Mouse (Mus musculus) heart, embryonic 15.5 days (tissue): Measurements from ENCODE around the gene Mvb12a. TPM values are rescaled to one million over a fixed set of nuclear protein-coding genes. Genes with fewer than 3 reads are reported as not detected.

Source experiments
- ATAC-seq: fragments of 200-750 bp; cut with Nextera tagmentation; replicated peaks from 2 replicates; pipeline ENCODE4 v1.8.0; 2017; ENCODE audit warnings: low read depth, moderate TSS enrichment; ENCODE audit not compliant: insufficient number of reproducible peaks, insufficient read depth, low FRiP score
- H3K27ac ChIP-seq: fragments of 300-500 bp; sonication (generic); 2 replicates; pipeline ENCODE4 v1.5.1; 2015; ENCODE audit warnings: mild to moderate bottlenecking, inconsistent platforms
- H3K27me3 ChIP-seq: fragments of 300-500 bp; sonication (generic); 2 replicates; pipeline ENCODE4 v1.6.1; 2015; ENCODE audit warnings: inconsistent platforms
- H3K36me3 ChIP-seq: fragments of 300-500 bp; sonication (generic); 2 replicates; pipeline ENCODE4 v1.6.1; 2015; ENCODE audit warnings: mild to moderate bottlenecking, inconsistent platforms
- H3K4me1 ChIP-seq: fragments of 300-500 bp; sonication (generic); replicated peaks from 2 replicates; pipeline ENCODE4 v1.6.1; 2015; ENCODE audit warnings: inconsistent platforms
- H3K4me2 ChIP-seq: fragments of 300-500 bp; sonication (generic); 2 replicates; pipeline ENCODE4 v1.6.1; 2015; ENCODE audit warnings: inconsistent platforms, mild to moderate bottlenecking, moderate library complexity
- H3K4me3 ChIP-seq: fragments of 300-500 bp; sonication (generic); 2 replicates; pipeline ENCODE4 v1.5.1; 2015; ENCODE audit warnings: mild to moderate bottlenecking, inconsistent platforms
- H3K9ac ChIP-seq: fragments of 300-500 bp; sonication (generic); 2 replicates; pipeline ENCODE4 v1.6.1; 2015; ENCODE audit warnings: mild to moderate bottlenecking, inconsistent platforms
- H3K9me3 ChIP-seq: fragments of 300-500 bp; sonication (generic); replicated peaks from 2 replicates; pipeline ENCODE4 v1.6.1; 2016; ENCODE audit warnings: inconsistent platforms
- WGBS: fragments of 180-500 bp; shearing (Covaris S2); methylation state at CpG from one replicate; pipeline ENCODE4 v1.1.7; 2015; ENCODE audit warnings: mixed read lengths; 5-methylcytosine and 5-hydroxymethylcytosine counted together
- polyA plus RNA-seq: library from polyadenylated mRNA; unstranded; fragments of >200 nt; fragmentation: Nextera tagmentation; extraction: Ambion mirVana; gene quantifications from 2 replicates; pipeline ENCODE4 v1.2.1, GENCODE M21; 2015

Gene Mvb12a
- polyA plus RNA-seq, 1 experiment from 2014 or later = 51.1 TPM

DNA sequence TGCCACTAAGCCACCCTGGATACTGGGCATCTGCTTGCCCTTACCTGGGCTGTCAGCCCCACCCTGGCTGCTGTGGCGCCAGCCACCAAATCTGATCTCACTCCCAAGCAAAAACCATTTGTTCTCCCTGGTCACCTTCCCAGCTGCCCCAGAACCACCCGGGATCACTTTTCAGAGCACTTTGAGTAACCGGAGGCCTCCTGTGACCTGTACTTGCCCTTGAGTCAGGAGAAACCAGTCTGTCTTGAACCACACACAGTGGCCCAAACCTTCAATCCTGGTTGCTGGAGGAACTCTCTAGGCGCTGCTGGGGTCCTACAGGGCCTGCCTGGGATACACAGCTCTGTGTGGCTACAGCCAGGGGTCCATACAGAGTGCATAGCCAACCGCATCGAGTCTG is 10.0 kb downstream of the Mvb12a start:
- Histone ChIP-seq H3K9me3 (no peaks in the 10 kb centered on the region), H3K27me3 (peaks cover 23% of the 10 kb centered on the region), H3K9ac (no peak overlapping the region), H3K27ac (no peak overlapping the region), H3K4me2 (no peak overlapping the region), H3K36me3 (peaks cover 11% of the 10 kb centered on the region; the same call in 1 of the 2 replicates), H3K4me1 (no peaks in the 10 kb centered on the region), H3K4me3 (no peak overlapping the region)
- 54% methylated on average over 6 of the region's 6 CpGs for WGBS
- no peak for ATAC-seq

- peaks cover 36% of the 10 kb centered on the region for H3K27me3 ChIP-seq
- 69% methylated on average over 6 of the region's 6 CpGs for WGBS
- no peak overlapping the region for H3K9ac ChIP-seq
- no peak for ATAC-seq
- peaks cover 9% of the 10 kb centered on the region for H3K4me1 ChIP-seq
- H3K36me3 ChIP-seq = no peaks in the 10 kb centered on the region
- no peaks in the 10 kb centered on the region for H3K9me3 ChIP-seq
- no peak overlapping the region for H3K4me2 ChIP-seq
- H3K27ac ChIP-seq = 0 out of 2 replicates have a peak overlapping the region, but pooled peaks have one; percentile 34
- no peak overlapping the region for H3K4me3 ChIP-seq
Measured at GRCm38 (mm10) chr8:71554001-71554400, 11.3 kb downstream of the Mvb12a start.

- no peak; the same call in 1 of the 2 replicates for ATAC-seq
- H3K27ac ChIP-seq = 0 out of 2 replicates have a peak overlapping the region, but pooled peaks have one; percentile 34
- 78% methylated on average over 2 of the region's 2 CpGs for WGBS
- peaks cover 12% of the 10 kb centered on the region for H3K4me1 ChIP-seq
- H3K9ac ChIP-seq = no peak overlapping the region
- H3K4me2 ChIP-seq = no peak overlapping the region
- H3K9me3 ChIP-seq = no peaks in the 10 kb centered on the region
- H3K36me3 ChIP-seq = no peaks in the 10 kb centered on the region
- no peak overlapping the region for H3K4me3 ChIP-seq
- H3K27me3 ChIP-seq = peaks cover 42% of the 10 kb centered on the region
Measured at GRCm38 (mm10) chr8:71554644-71555043, 11.9 kb downstream of the Mvb12a start.

- H3K9me3 ChIP-seq = no peaks in the 10 kb centered on the region
- peak; percentile 10; the same call in 1 of the 2 replicates for ATAC-seq
- peaks cover 70% of the 10 kb centered on the region for H3K27me3 ChIP-seq
- 4% methylated on average over 70 of the region's 70 CpGs for WGBS
- H3K4me3 ChIP-seq = peak within 1 kb of the TSS; percentile 48
- H3K4me1 ChIP-seq = peaks cover 20% of the 10 kb centered on the region
- no peak within 1 kb of the TSS for H3K27ac ChIP-seq
- H3K4me2 ChIP-seq = peak within 1 kb of the TSS; percentile 66
- 0 out of 2 replicates have a peak within 1 kb of the TSS, but pooled peaks have one; percentile 21 for H3K9ac ChIP-seq
- H3K36me3 ChIP-seq = no peaks in the 10 kb centered on the region
Measured at GRCm38 (mm10) chr8:71558071-71558957, 15.6 kb downstream of the Mvb12a start, which contains the start of gene Tmem221. Gene Tmem221 (minus strand): TSS chr8:71558871.

DNA sequence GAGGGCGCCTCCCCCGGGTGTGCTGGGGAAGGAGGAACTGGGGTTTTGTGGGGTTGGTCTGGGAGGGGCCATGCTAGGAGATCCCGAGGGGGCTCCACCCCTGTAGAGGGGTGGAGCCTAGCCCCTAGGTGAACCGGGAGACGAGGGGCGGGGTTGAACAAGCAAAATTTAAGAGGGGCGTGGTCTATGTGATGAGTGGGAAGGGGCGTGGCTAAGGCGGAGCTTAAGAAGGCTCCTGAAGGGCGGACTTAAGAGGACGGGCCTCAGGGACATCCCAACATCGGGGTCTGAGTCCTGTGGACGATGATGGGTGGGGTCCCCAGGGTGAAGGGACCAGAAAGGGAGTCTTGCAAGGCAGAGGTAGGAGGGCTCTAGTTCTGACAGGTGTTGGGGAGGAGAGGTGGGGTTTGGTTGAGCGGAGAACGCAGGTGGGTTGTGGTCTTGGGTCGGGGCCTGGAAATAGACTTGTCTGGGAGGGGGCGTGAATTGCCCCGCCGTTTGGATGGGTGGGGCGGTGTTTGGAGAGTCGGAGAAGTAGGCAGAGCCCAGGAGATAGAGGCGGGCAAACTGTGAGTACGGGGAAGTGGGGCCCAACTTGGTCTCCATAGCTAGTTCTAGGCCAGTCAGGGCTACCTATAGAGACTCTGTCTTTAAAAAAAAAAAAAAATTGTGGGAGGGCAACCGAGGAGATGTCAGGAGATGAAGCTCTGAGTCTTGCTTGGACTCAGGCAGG is 16.4 kb downstream of the Mvb12a start:
- Histone ChIP-seq H3K4me3 (peak overlapping the region; percentile 48), H3K36me3 (no peaks in the 10 kb centered on the region), H3K9me3 (no peaks in the 10 kb centered on the region), H3K4me1 (peaks cover 20% of the 10 kb centered on the region), H3K9ac (0 out of 2 replicates have a peak overlapping the region, but pooled peaks have one; percentile 21), H3K27ac (no peak overlapping the region), H3K27me3 (peaks cover 73% of the 10 kb centered on the region), H3K4me2 (peak overlapping the region; percentile 66)
- peak; percentile 23; the same call in 1 of the 2 replicates for ATAC-seq
- 2% methylated on average over 24 of the region's 24 CpGs for WGBS

- Histone ChIP-seq H3K9ac (no peak overlapping the region), H3K4me3 (no peak overlapping the region), H3K4me2 (no peak overlapping the region), H3K27me3 (peaks cover 73% of the 10 kb centered on the region), H3K9me3 (no peaks in the 10 kb centered on the region), H3K4me1 (peaks cover 20% of the 10 kb centered on the region), H3K27ac (no peak overlapping the region), H3K36me3 (no peaks in the 10 kb centered on the region)
- WGBS = 67% methylated on average over 3 of the region's 3 CpGs
- ATAC-seq = no peak
Measured at GRCm38 (mm10) chr8:71560071-71560470, 17.3 kb downstream of the Mvb12a start.

DNA sequence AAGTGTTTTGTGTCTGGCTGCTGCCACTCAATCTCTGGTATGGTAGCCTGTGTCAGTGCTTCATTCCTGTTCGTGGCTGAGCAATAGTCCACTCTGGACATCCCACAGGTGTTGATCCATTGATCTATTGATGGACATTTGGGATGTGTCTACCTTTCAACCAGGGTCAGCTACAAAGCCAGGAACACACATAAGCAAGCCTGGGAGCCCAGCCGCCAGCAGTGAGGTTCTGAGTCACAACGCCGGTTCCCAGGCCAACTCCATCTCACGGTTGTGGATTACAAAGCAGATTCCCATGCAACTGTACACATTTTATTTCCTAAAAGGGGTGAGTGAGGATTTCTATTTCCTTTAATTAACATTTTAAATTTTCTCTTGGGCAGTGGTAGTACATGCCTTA is 18.0 kb downstream of the Mvb12a start:
- Histone ChIP-seq H3K4me2 (no peak overlapping the region), H3K9ac (no peak overlapping the region), H3K9me3 (no peaks in the 10 kb centered on the region), H3K36me3 (no peaks in the 10 kb centered on the region), H3K4me1 (peaks cover 20% of the 10 kb centered on the region), H3K27ac (no peak overlapping the region), H3K4me3 (no peak overlapping the region), H3K27me3 (peaks cover 68% of the 10 kb centered on the region)
- 83% methylated on average over 5 of the region's 5 CpGs for WGBS
- ATAC-seq = no peak

DNA sequence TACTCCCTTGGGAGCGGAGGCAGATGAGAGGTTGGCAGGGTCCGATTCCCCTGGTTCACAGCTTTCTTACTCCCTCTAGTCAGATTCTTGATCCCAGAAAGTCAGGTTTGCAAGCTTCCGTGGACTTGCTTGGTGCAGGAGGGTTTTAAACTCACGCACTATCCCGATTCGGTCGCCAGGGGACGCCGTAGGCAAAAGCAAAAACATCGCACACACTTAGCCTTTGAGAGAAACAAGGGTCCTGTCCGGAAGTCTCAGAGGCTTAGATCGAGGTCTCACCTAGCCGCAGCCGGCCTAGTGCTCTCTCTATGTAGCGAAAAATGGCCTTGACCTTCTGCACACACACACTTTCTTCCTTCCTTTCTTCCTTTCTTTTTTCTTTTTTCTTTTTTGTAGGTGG is 18.7 kb downstream of the Mvb12a start:
- no peak for ATAC-seq
- 2% methylated on average over 15 of the region's 15 CpGs for WGBS
- Histone ChIP-seq H3K27me3 (peaks cover 63% of the 10 kb centered on the region), H3K9me3 (no peaks in the 10 kb centered on the region), H3K4me2 (no peak overlapping the region), H3K4me3 (no peak overlapping the region), H3K27ac (no peak overlapping the region), H3K4me1 (peaks cover 20% of the 10 kb centered on the region), H3K9ac (no peak overlapping the region), H3K36me3 (no peaks in the 10 kb centered on the region)

- WGBS = under 1% methylated on average over 33 of the region's 33 CpGs
- Histone ChIP-seq H3K9ac (no peak overlapping the region), H3K27me3 (peaks cover 50% of the 10 kb centered on the region), H3K27ac (no peak overlapping the region), H3K4me1 (peaks cover 20% of the 10 kb centered on the region), H3K4me3 (peak overlapping the region; percentile 26), H3K36me3 (no peaks in the 10 kb centered on the region), H3K4me2 (peak overlapping the region; percentile 53), H3K9me3 (no peaks in the 10 kb centered on the region)
- no peak; the same call in 1 of the 2 replicates for ATAC-seq
Measured at GRCm38 (mm10) chr8:71562751-71563150, 20.0 kb downstream of the Mvb12a start.

DNA sequence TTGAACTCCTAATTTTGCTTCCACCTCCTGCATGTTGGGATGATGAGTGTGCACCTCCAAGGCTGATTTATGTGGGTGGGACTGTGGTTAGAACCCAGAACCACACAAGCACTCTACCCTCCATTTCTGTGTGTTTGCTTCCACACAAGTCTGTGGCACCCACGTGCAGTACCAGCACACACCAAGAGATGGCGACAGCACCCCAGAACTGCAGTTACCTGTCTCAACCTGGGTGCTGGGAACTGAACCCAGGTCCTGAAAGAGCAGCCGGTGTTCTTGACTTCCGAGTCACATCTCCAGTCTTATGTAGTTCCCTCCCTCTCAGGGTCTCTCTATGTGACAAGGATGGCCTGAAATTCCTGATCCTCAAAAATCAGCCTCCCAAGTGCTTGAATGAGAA is 21.3 kb downstream of the Mvb12a start:
- Histone ChIP-seq H3K4me3 (no peak overlapping the region), H3K36me3 (no peaks in the 10 kb centered on the region), H3K27ac (no peak overlapping the region), H3K4me1 (peaks cover 19% of the 10 kb centered on the region), H3K27me3 (peaks cover 37% of the 10 kb centered on the region), H3K9me3 (no peaks in the 10 kb centered on the region), H3K4me2 (no peak overlapping the region), H3K9ac (no peak overlapping the region)
- 84% methylated on average over 4 of the region's 4 CpGs for WGBS
- ATAC-seq = no peak

- H3K9ac ChIP-seq = no peak within 1 kb of the TSS
- ATAC-seq = no peak
- no peaks in the 10 kb centered on the region for H3K9me3 ChIP-seq
- peaks cover 38% of the 10 kb centered on the region for H3K4me1 ChIP-seq
- 63% methylated on average over 3 of the region's 3 CpGs for WGBS
- no peak within 1 kb of the TSS for H3K27ac ChIP-seq
- H3K36me3 ChIP-seq = no peaks in the 10 kb centered on the region
- H3K4me2 ChIP-seq = no peak within 1 kb of the TSS
- no peak within 1 kb of the TSS for H3K4me3 ChIP-seq
- H3K27me3 ChIP-seq = peaks cover 17% of the 10 kb centered on the region
Measured at GRCm38 (mm10) chr8:71566501-71566900, 23.8 kb downstream of the Mvb12a start, which contains the start of gene Nxnl1. Gene Nxnl1 (minus strand): TSS chr8:71566601.
